Mouse (Mus musculus) heart, postnatal 14 days (tissue): ENCODE results near the gene Zfp955b. TPM values are rescaled to one million over a fixed set of nuclear protein-coding genes. Genes with fewer than 3 reads are reported as not detected.
"Not testable (repeated sequence)": the region's sequence is repeated elsewhere in the genome, so short reads cannot be mapped to it uniquely, and the experiment has no call there.

Source experiments
- DNase-seq, 2 experiments: peaks; one replicate each; pipeline ENCODE4 v3.0.0; 2021 to 2022
- intact Hi-C: fragments of 180-260 bp; cut with DNase I; formaldehyde crosslinking; loops from one replicate; pipeline ENCODE4 v1.15.1; 2025
- long read RNA-seq, 2 experiments: library from polyadenylated mRNA; stranded (forward); transcript quantifications; one replicate each; pipeline ENCODE4 v2.0.0; 2021
- total RNA-seq, 2 experiments: library from RNA; stranded (reverse); gene quantifications; 2 replicates each; pipeline ENCODE4 v1.2.3; 2021

Zfp955b gene
- total RNA-seq: 10 to 100 TPM; 12.8 to 14.2 TPM
- long read RNA-seq, experiment 1, full-length matches to known transcripts: 16 of 18 reads
- long read RNA-seq, experiment 1, partial matches to known transcripts: 0 of 18 reads
- long read RNA-seq, experiment 1, other reads (novel, unspliced or antisense): 2 of 18 reads
- long read RNA-seq, experiment 2, full-length matches to known transcripts: 12 of 16 reads
- long read RNA-seq, experiment 2, partial matches to known transcripts: 0 of 16 reads
- long read RNA-seq, experiment 2, other reads (novel, unspliced or antisense): 4 of 16 reads

GRCm38 (mm10) chr17:33289039-33289875 lies at the start of gene Zfp955b:
TSS of gene Zfp955b (plus strand) at chr17:33289544.
- intact Hi-C loops, DNase-seq: not testable (repeated sequence)

- DNase-seq, intact Hi-C loops: not testable (repeated sequence)
These were observed 34.6 kb upstream of the Zfp955b start, which contains the start of gene Zfp955a for GRCm38 (mm10) chr17:33254530-33255318. TSS of gene Zfp955a (minus strand) at chr17:33255145.

- intact Hi-C loops, DNase-seq: not testable (repeated sequence)
These were observed 34.1 kb upstream of the Zfp955b start for GRCm38 (mm10) chr17:33255319-33255657.

- DNase-seq: no peak
- intact Hi-C loops: no loop called here
These were observed 25.0 kb upstream of the Zfp955b start, which contains the start of gene Olfr63 for GRCm38 (mm10) chr17:33264376-33264775. TSS of gene Olfr63 (plus strand) at chr17:33264676.

- intact Hi-C loops: no loop called here
- no peak for DNase-seq
These were observed 20.4 kb upstream of the Zfp955b start for GRCm38 (mm10) chr17:33268907-33269306.

GRCm38 (mm10) chr17:33289876-33290149 lies 469 bp downstream of the Zfp955b start:
- intact Hi-C loops: not testable (repeated sequence)

GRCm38 (mm10) chr17:33352981-33353380 lies 63.6 kb downstream of the Zfp955b start:
- intact Hi-C loops: no loop called here
- DNase-seq: no peak

More at GRCm38 (mm10) chr17:33289876-33290149, 469 bp downstream of the Zfp955b start:
- DNase-seq: not testable (repeated sequence)

Other genes starting within 250 kb of the Zfp955b start
- not detected for gene 4921501E09Rik, start 221.5 kb upstream of the Zfp955b start, total RNA-seq
- gene Zfp563, start 200.2 kb upstream of the Zfp955b start, total RNA-seq: 1 to 10 TPM; 5.4 to 5.7 TPM
- under 1 TPM; 0.07 TPM for gene Morc2b, start 149.9 kb upstream of the Zfp955b start, total RNA-seq
- gene Olfr55, start 121.1 kb upstream of the Zfp955b start, total RNA-seq: not detected
- gene Olfr239, start 98.2 kb upstream of the Zfp955b start, total RNA-seq: not detected
- under 1 TPM; 0.26 to 0.27 TPM for gene Olfr1564, start 67.9 kb upstream of the Zfp955b start, total RNA-seq
- 10 to 100 TPM; 11.2 to 12.4 TPM for gene Zfp955a, start 34.4 kb upstream of the Zfp955b start, total RNA-seq
- not detected for gene Olfr63, start 24.9 kb upstream of the Zfp955b start, total RNA-seq
- gene Zfp81, start 69.3 kb downstream of the Zfp955b start, total RNA-seq: 1 to 10 TPM; 6.0 to 6.1 TPM
- 1 to 10 TPM; 4.6 to 4.9 TPM for gene Zfp101, start 105.1 kb downstream of the Zfp955b start, total RNA-seq
- gene Actl9, start 143.4 kb downstream of the Zfp955b start, total RNA-seq: not detected
- 10 to 100 TPM; 31.7 to 38.4 TPM for gene Adamts10, start 234.7 kb downstream of the Zfp955b start, total RNA-seq